Mouse (Mus musculus) testis, adult 2 months (tissue): ENCODE measurements around the gene Ankrd17.

Source experiments
- CTCF ChIP-seq: fragments of 200-500 bp; IDR thresholded peaks from 2 replicates; pipeline ENCODE4 v1.5.1; 2012; ENCODE audit warnings: low read depth, mild to moderate bottlenecking, inconsistent platforms, low read length, moderate library complexity; ENCODE audit not compliant: control insufficient read depth, insufficient read depth, insufficient replicate concordance
- POLR2A ChIP-seq: fragments of 200-500 bp; IDR thresholded peaks from 2 replicates; pipeline ENCODE4 v1.6.1; 2012; ENCODE audit warnings: low read depth, mild to moderate bottlenecking, inconsistent platforms, low read length, moderate library complexity; ENCODE audit not compliant: control insufficient read depth

- TF ChIP-seq POLR2A (no peak), CTCF (no peak)
Measured at GRCm38 (mm10) chr5:90339129-90339952, 27.0 kb downstream of the Ankrd17 start.
